Mouse (Mus musculus): Measurements from ENCODE around the gene Ager. TPM values are rescaled to one million over a fixed set of nuclear protein-coding genes. Genes with fewer than 3 reads are reported as not detected.
A peak's percentile ranks its signal among the peaks of the same experiment; 100 is the strongest.

The Ager gene
- total RNA-seq, 1 experiment from 2014 or later: 19.8 TPM

DNA sequence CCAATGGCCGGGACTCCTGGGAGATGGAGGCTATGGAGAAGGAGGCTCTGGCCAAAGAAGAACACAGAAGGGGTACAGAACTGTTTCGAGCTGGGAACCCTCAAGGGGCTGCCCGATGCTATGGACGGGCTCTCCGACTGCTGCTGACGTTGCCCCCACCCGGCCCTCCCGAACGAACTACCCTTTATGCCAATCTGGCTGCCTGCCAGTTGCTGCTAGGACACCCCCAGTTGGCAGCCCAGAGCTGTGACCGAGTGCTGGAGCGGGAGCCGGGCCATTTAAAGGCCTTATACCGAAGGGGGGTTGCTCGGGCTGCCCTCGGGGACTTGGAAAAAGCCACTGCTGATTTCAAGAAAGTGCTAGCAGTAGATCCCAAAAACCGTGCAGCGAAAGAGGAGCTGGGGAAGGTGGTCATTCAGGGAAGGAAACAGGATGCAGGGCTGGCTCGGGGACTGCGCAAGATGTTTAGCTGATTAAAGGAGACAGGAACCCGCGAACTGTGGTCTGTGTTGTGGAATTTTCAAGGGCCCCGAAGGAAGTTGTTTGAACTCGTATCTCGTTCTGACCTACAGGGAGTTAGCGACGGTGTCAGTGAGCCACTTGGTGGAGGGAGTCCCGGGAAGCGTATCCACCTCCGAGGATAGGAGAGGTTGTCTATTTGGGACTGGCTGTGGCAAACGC lies 48.3 kb downstream of the Ager start:
- no peak for ATAC-seq (ENCODE audit: extremely low read depth, insufficient number of reproducible peaks, low FRiP score, poor library complexity, severe bottlenecking)

DNA sequence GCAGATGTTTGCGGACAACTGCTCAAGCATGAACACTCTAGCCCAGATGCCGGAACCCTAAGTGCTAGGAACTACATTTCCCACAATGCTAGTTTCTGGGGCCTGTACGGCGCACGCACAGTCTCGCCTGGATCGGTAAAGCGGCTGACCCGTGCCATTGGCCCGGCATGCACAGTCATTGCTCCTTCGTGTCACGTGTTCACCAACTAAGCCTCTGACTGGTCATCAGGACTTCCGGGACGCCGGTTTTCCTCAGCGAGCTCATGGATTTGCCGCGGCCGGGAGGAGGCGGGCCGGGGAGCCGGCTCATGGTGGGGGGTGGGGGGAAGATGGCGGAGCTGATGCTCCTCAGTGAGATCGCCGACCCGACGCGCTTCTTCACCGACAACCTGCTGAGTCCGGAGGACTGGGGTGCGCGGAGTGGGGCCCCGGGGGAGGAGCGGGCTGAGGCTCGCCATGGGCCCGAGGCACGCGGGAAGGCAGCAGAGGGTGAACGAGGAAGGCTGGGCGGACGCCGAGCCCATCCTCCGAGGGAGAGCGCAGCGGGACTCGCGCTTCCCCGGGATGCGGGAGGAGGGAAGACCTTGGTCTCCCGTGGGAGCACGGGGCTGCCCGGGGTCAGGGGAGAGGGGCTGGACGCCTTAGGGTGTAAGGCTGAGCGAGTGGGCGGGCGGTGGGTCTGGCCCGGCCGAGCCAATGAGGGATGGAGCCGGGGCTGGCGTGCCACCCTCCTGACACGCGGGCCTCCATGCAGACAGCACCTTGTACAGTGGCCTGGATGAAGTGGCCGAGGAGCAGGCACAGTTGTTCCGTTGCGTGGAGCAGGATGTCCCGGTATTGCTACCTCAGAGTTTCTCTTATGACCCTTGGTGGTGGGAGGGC lies 49.5 kb downstream of the Ager start, which contains the start of gene Atf6b:
TSS of gene Atf6b (plus strand) at position 241 of the 882 bp plus-strand sequence.
- peak; percentile 85 for ATAC-seq (ENCODE audit: extremely low read depth, insufficient number of reproducible peaks, low FRiP score, poor library complexity, severe bottlenecking)

GRCm38 (mm10) chr17:34648141-34648890 lies 50.7 kb downstream of the Ager start:
- no peak for ATAC-seq (ENCODE audit: extremely low read depth, insufficient number of reproducible peaks, low FRiP score, poor library complexity, severe bottlenecking)

DNA sequence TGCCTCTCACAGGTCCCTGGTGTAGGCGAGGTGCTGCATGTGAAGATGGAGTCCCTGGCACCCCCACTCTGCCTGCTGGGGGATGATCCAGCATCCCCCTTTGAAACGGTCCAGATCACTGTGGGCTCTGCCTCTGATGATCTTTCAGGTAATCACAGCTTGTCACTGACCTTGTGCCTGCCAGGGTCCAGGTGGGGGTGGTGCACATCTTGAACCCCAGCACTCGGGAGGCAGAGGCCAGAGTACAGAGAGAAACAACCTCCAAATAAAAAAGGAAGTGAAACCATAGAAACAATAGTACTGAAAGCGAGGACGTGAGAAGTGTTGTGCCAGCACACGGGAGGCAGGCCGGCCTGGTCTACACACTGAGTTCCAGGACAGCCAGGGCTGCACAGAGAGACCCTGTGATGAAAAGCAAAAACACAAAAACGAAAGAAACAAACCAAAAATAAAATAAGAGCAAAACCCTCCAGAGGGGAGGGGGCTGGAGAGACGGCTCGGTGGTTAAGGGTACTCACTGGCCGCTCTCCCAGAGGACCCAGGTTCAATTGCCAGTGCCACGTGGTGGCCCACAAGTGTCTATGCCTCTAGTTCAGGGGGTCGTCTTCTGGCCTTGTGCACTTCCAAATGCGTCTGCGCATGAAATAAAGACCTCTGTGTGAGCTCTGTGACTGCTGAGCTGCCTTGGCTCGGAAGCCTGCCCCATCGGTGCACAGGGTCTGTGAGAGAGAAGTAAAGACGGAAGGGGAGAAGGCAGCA lies 51.6 kb downstream of the Ager start:
- no peak for ATAC-seq (ENCODE audit: extremely low read depth, insufficient number of reproducible peaks, low FRiP score, poor library complexity, severe bottlenecking)

Other genes with a start within 250 kb of the Ager start
- 10.9 and 11.9 TPM in 2 replicates for gene Btnl2, start 243.0 kb upstream of the Ager start, total RNA-seq (2017)
- gene Btnl1, start 220.7 kb upstream of the Ager start, total RNA-seq (2017): 0.93 TPM in 1 of 2 replicates, not detected in the other
- 12.5 and 14.0 TPM in 2 replicates for gene BC051142, start 199.0 kb upstream of the Ager start, total RNA-seq (2017)
- gene Btnl4, start 120.5 kb upstream of the Ager start, total RNA-seq (2017): not detected in 2 replicates
- gene Btnl6, start 80.5 kb upstream of the Ager start, total RNA-seq (2017): not detected in 2 replicates
- 0.58 and 1.2 TPM in 2 replicates for gene Notch4, start 33.6 kb upstream of the Ager start, total RNA-seq (2017)
- gene Gpsm3, start 8.1 kb upstream of the Ager start, total RNA-seq (2017): 188 and 218 TPM in 2 replicates
- gene Pbx2, start 6.6 kb upstream of the Ager start, total RNA-seq (2017): 89.6 and 100 TPM in 2 replicates
- gene Rnf5, start 5.8 kb downstream of the Ager start, total RNA-seq (2017): 15.9 and 17.6 TPM in 2 replicates
- gene Agpat1, start 6.4 kb downstream of the Ager start, total RNA-seq (2017): 27.5 and 32.9 TPM in 2 replicates
- gene Egfl8, start 18.1 kb downstream of the Ager start, total RNA-seq (2017): 1.7 and 4.2 TPM in 2 replicates
- 17.2 and 18.7 TPM in 2 replicates for gene Ppt2, start 30.6 kb downstream of the Ager start, total RNA-seq (2017)
- 0.25 TPM in 1 of 2 replicates, not detected in the other for gene Prrt1, start 31.7 kb downstream of the Ager start, total RNA-seq (2017)
- 15.2 and 17.2 TPM in 2 replicates for gene Fkbpl, start 46.9 kb downstream of the Ager start, total RNA-seq (2017)
- 26.9 and 27.4 TPM in 2 replicates for gene Atf6b, start 49.3 kb downstream of the Ager start, total RNA-seq (2017)
- not detected in 2 replicates for gene Tnxb, start 72.7 kb downstream of the Ager start, total RNA-seq (2017)
- gene C4b, start 146.0 kb downstream of the Ager start, total RNA-seq (2017): 0.12 and 0.23 TPM in 2 replicates
- gene Cyp21a1, start 206.7 kb downstream of the Ager start, total RNA-seq (2017): not detected in 2 replicates
- gene Stk19, start 239.1 kb downstream of the Ager start, total RNA-seq (2017): 23.5 and 39.9 TPM in 2 replicates
- 36.1 and 45.8 TPM in 2 replicates for gene Dxo, start 239.2 kb downstream of the Ager start, total RNA-seq (2017)

All from neutrophil, adult 5-6 weeks (primary cell).